Mouse (Mus musculus) fibroblast of lung, adult 2 months (primary cell): ENCODE data around the gene Hipk2.

ENCODE experiments used
- DNase-seq: peaks from one replicate; pipeline ENCODE4 v3.0.0-alpha.2; 2011; ENCODE audit warnings: low read depth

Hipk2 gene

GRCm38 (mm10) chr6:38789221-38789810 lies 86.6 kb downstream of the Hipk2 start:
- DNase-seq, result no peak

GRCm38 (mm10) chr6:38787811-38788509 lies 88.0 kb downstream of the Hipk2 start:
- no peak for DNase-seq

GRCm38 (mm10) chr6:38787134-38787533 lies 88.8 kb downstream of the Hipk2 start:
- no peak for DNase-seq

- DNase-seq, result no peak
These were observed 90.2 kb downstream of the Hipk2 start for GRCm38 (mm10) chr6:38785747-38786146.

- no peak for DNase-seq
These were observed 96.6 kb downstream of the Hipk2 start for GRCm38 (mm10) chr6:38779411-38779810.

- no peak for DNase-seq
These were observed 97.1 kb downstream of the Hipk2 start for GRCm38 (mm10) chr6:38778887-38779286.

GRCm38 (mm10) chr6:38776000-38776584 lies 99.9 kb downstream of the Hipk2 start:
- DNase-seq, result no peak

GRCm38 (mm10) chr6:38772836-38773518 lies 103.0 kb downstream of the Hipk2 start:
- DNase-seq, result no peak

- DNase-seq, result no peak
These were observed 104.8 kb downstream of the Hipk2 start for GRCm38 (mm10) chr6:38771061-38771667.

GRCm38 (mm10) chr6:38769627-38770026 lies 106.3 kb downstream of the Hipk2 start:
- no peak for DNase-seq

GRCm38 (mm10) chr6:38762588-38763265 lies 113.2 kb downstream of the Hipk2 start:
- DNase-seq, result no peak

- DNase-seq, result no peak
These were observed 114.0 kb downstream of the Hipk2 start for GRCm38 (mm10) chr6:38762006-38762405.

GRCm38 (mm10) chr6:38760911-38761706 lies 114.9 kb downstream of the Hipk2 start:
- no peak for DNase-seq

GRCm38 (mm10) chr6:38759922-38760620 lies 115.9 kb downstream of the Hipk2 start:
- no peak for DNase-seq

- DNase-seq, result no peak
These were observed 116.8 kb downstream of the Hipk2 start for GRCm38 (mm10) chr6:38759186-38759585.

GRCm38 (mm10) chr6:38757597-38757996 lies 118.4 kb downstream of the Hipk2 start:
- no peak for DNase-seq

GRCm38 (mm10) chr6:38756968-38757367 lies 119.0 kb downstream of the Hipk2 start:
- DNase-seq, result no peak

- DNase-seq, result no peak
These were observed 120.0 kb downstream of the Hipk2 start for GRCm38 (mm10) chr6:38755961-38756360.

- no peak for DNase-seq
These were observed 120.8 kb downstream of the Hipk2 start for GRCm38 (mm10) chr6:38755188-38755587.

- DNase-seq, result peak; percentile 49
These were observed 122.2 kb downstream of the Hipk2 start for GRCm38 (mm10) chr6:38753729-38754128.
